Mouse (Mus musculus): Measurements from ENCODE around the gene Scaf8.

DNA sequence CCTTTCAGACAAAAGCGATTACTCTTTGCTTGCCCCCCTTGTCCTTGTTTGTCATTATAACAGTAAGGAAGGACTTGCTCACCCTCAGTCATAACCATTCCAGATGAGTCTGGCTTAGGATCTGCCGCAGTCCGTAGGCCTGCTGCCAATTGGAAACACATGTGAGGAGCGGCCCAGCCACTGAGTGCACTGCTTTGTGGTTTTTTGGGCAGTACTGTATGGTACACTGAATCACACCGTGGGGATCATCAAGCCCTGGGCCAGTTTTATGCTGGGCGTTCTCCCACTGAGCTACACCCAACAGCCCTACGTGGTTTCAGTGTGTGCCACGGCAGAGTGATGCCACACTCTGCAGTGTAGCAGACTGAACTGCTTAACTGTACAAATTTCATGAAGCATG, 85.6 kb downstream of the Scaf8 start:
- no peak for TF ChIP-seq POLR2A (IDR thresholded peaks at IDR 0.05; ENCODE audit: insufficient read depth, low read depth, low read length)
- TF ChIP-seq CTCF (IDR thresholded peaks at IDR 0.05; ENCODE audit: insufficient read depth, low read depth, low read length) = no peak

All from olfactory bulb, adult 2 months (tissue).